8 mouse cellular contexts compared by ENCODE assay signal in the genomic region with DNA sequence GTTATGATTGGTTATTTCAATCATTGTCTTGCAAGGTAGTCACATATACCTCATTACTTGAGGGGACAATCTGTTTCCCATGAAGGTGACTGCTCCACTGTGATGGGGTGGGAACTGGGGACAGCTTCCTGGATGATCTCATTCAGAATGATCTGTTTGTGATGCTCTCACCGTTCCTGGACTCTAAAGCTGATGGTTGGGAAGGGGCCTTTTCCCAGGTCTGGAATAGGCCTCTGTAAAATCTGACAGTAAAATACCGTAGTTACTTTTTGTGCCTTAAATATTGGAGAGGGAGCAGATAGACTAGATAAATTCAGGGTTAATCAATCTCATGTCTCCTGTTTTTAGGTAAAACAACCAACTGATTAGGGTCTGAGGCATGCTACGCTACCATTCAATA. TPM values are rescaled to one million over a fixed set of nuclear protein-coding genes. Genes with fewer than 3 reads are reported as not detected.
DNase-seq lines count a peak whose midpoint lies in the region; ATAC-seq and TF ChIP-seq lines count a peak whose summit lies in the region.

Gene Rp9, minus strand, starts transcription at position 101 of the 400 bp plus-strand sequence.

- no peaks in the 10 kb centered on the region for H3K27me3 ChIP-seq in embryonic facial prominence, embryonic 11.5 days (ENCODE audit: control insufficient read depth, insufficient read depth, low read length)
- H3K27me3 ChIP-seq in heart, embryonic 13.5 days (replicated peaks) = no peaks in the 10 kb centered on the region
- H3K27me3 ChIP-seq in myocyte (ENCODE audit: control insufficient read depth, insufficient read depth, insufficient read length) = no peaks in the 10 kb centered on the region

- no peaks in the 10 kb centered on the region for H3K9me3 ChIP-seq in embryonic facial prominence, embryonic 11.5 days (replicated peaks; ENCODE audit: control insufficient read depth, low read length)
- H3K9me3 ChIP-seq in heart, embryonic 13.5 days = no peaks in the 10 kb centered on the region

- 85% methylated on average over 3 of the region's 3 CpGs for WGBS in lung, adult 2 months
- WGBS in embryonic facial prominence, embryonic 11.5 days = 85% methylated on average over 3 of the region's 3 CpGs
- WGBS in heart, embryonic 13.5 days = 75% methylated on average over 3 of the region's 3 CpGs

- H3K4me1 ChIP-seq in lung, adult 2 months (ENCODE audit: control insufficient read depth, insufficient read depth, low read length) = no peaks in the 10 kb centered on the region
- no peaks in the 10 kb centered on the region for H3K4me1 ChIP-seq in embryonic facial prominence, embryonic 11.5 days (ENCODE audit: control insufficient read depth, insufficient read depth, low read length)
- no peaks in the 10 kb centered on the region; the same call in 1 of the 2 replicates for H3K4me1 ChIP-seq in heart, embryonic 13.5 days

- no peak for TF ChIP-seq CTCF in lung, adult 2 months (IDR thresholded peaks at IDR 0.05; ENCODE audit: insufficient read depth, low read length)

- H3K27ac ChIP-seq in embryonic facial prominence, embryonic 11.5 days (replicated peaks; ENCODE audit: low read depth, low read length) = no peak within 1 kb of the TSS
- no peak within 1 kb of the TSS for H3K27ac ChIP-seq in heart, embryonic 13.5 days (replicated peaks)

- ATAC-seq in embryonic facial prominence, embryonic 11.5 days (replicated peaks; ENCODE audit: insufficient number of reproducible peaks, low FRiP score, low TSS enrichment, low read depth) = no peak
- ATAC-seq in heart, embryonic 13.5 days (ENCODE audit: extremely low read depth, insufficient number of reproducible peaks, low FRiP score, low TSS enrichment) = no peak

- H3K9ac ChIP-seq in embryonic facial prominence, embryonic 11.5 days (replicated peaks; ENCODE audit: low read length) = peak within 1 kb of the TSS; percentile 32
- H3K9ac ChIP-seq in heart, embryonic 13.5 days = peak within 1 kb of the TSS; percentile 96

- TF ChIP-seq POLR2A in lung, adult 2 months (IDR thresholded peaks at IDR 0.05; ENCODE audit: borderline replicate concordance, extremely low read depth, low read depth, low read length) = no peak
- no peak for TF ChIP-seq POLR2A in myocyte (IDR thresholded peaks at IDR 0.05; ENCODE audit: insufficient read length, low read depth)

- H3K4me3 ChIP-seq in lung, adult 2 months (replicated peaks; ENCODE audit: extremely low read depth, low read depth, low read length) = no peak within 1 kb of the TSS
- H3K4me3 ChIP-seq in embryonic facial prominence, embryonic 11.5 days (ENCODE audit: low read depth, low read length) = peak within 1 kb of the TSS; percentile 73
- H3K4me3 ChIP-seq in heart, embryonic 13.5 days = peak within 1 kb of the TSS; percentile 94
- H3K4me3 ChIP-seq in myocyte = peak within 1 kb of the TSS; percentile 39

- intact Hi-C loops in left cerebral cortex, postnatal 14 days (cut with DNase I) = no loop called here

- peak within 1 kb of the TSS; percentile 87 for H3ac ChIP-seq in myocyte (ENCODE audit: control insufficient read depth, insufficient read length)

- H3K4me2 ChIP-seq in embryonic facial prominence, embryonic 11.5 days (ENCODE audit: low read depth, low read length) = peak within 1 kb of the TSS; percentile 68
- peak within 1 kb of the TSS; percentile 83 for H3K4me2 ChIP-seq in heart, embryonic 13.5 days
- H3K4me2 ChIP-seq in myocyte (ENCODE audit: low read depth) = peak within 1 kb of the TSS; percentile 72

- H3K36me3 ChIP-seq in embryonic facial prominence, embryonic 11.5 days (replicated peaks; ENCODE audit: control insufficient read depth, insufficient read depth, low read depth, low read length) = no peaks in the 10 kb centered on the region; the same call in 1 of the 2 replicates
- peaks cover 13% of the 10 kb centered on the region for H3K36me3 ChIP-seq in heart, embryonic 13.5 days
- H3K36me3 ChIP-seq in myocyte (ENCODE audit: control insufficient read depth, insufficient read depth) = no peaks in the 10 kb centered on the region

- H3K79me2 ChIP-seq in myocyte (ENCODE audit: control insufficient read depth, insufficient read depth) = peaks cover 13% of the 10 kb centered on the region

- DNase-seq in lung, adult 2 months = no peak
- no peak for DNase-seq in lung, postnatal 4 days
- DNase-seq in embryonic facial prominence, embryonic 11.5 days (ENCODE audit: low spot score) = no peak
- DNase-seq in left cerebral cortex, postnatal 14 days (ENCODE audit: low spot score in 2 of 2) = no peak
- DNase-seq in cerebellum, postnatal 25 days = no peak
- no peak for DNase-seq in thymus, postnatal 4 days

TF ChIP-seq in myocyte, 11 proteins besides CTCF, POLR2A, EP300 and RAD21:
- TF ChIP-seq POLR2AphosphoS2 (IDR thresholded peaks at IDR 0.05; ENCODE audit: insufficient read length, low read depth) (no peak), REST (IDR thresholded peaks at IDR 0.05; ENCODE audit: insufficient read depth, insufficient read length) (no peak), CEBPB (IDR thresholded peaks at IDR 0.05; ENCODE audit: insufficient read depth, poor library complexity, severe bottlenecking) (no peak), E2F4 (IDR thresholded peaks at IDR 0.05; ENCODE audit: insufficient read depth) (no peak), USF1 (IDR thresholded peaks at IDR 0.05; ENCODE audit: low read depth) (no peak)

RNA-seq across cellular contexts. Expression of gene Rp9, which starts in this region (rescaled TPM):
- polyA plus RNA-seq in lung, adult 2 months (2012; rRNA removed) = 56.2 and 113 TPM in 2 replicates
- polyA plus RNA-seq in embryonic facial prominence, embryonic 11.5 days (2014; fragmentation: Nextera tagmentation; extraction: Ambion mirVana) = 50.7 and 56.1 TPM in 2 replicates
- 37.6 and 46.3 TPM in 2 replicates for polyA plus RNA-seq in heart, embryonic 13.5 days (2015; fragmentation: Nextera tagmentation; extraction: Ambion mirVana)
- total RNA-seq in left cerebral cortex, postnatal 14 days (2021) = 10 to 100 TPM; 39.3 to 42.0 TPM
- polyA plus RNA-seq in myocyte (2012; fragmentation: generic; extraction: Trizol) = 52.0 TPM
